Mouse (Mus musculus) gastrocnemius, postnatal 14 days (tissue): ENCODE measurements at regions not wholly inside any gene's neighbourhood (a gene's known extent, or its start where the extent isn't known, plus 50 kb on each side); places are given as distances from the start of the nearest gene placed in this dataset.

Experiments
- DNase-seq: peaks from one replicate; pipeline ENCODE4 v3.0.0; 2021; ENCODE audit warnings: mixed read lengths
- intact Hi-C: fragments of 180-260 bp; cut with DNase I; formaldehyde crosslinking; loops from one replicate; pipeline ENCODE4 v1.15.1; 2025; ENCODE audit warnings: low total_unique reads

DNA sequence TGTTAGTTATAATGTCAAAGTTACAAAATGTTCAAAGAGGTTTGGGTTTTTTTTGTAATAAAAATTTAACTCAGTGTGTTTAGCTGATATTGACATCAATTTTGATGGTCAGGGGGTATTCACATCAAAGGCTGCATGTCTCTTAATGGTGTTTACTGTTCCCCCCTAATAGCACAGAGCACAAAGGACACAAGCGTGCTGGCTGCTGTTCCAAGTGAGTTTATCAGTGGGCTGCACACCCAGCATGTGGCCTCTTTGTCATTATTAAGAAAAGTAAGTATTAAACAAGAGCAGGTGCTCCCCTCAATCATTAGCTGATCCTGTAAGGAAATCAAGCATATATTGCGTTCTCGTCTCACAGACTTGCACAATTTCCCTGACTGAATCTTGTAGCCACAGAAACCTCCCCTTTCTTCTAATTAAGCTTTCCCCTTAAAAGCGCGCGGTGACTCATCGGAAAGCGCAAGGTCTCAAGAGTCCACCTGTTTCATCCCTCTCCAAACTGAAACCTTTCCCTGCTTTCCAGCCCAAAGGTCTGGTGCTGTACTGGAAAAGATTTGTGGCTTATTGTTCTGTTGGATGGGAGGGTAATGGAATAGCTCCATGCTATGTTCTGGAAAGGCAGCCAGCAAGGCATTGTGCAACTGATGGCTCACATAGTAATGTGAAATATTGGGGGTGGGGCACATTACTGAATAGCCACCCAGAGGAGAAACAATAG, 276.8 kb downstream of the Qdpr start:
- peak; percentile 5 for DNase-seq
- intact Hi-C loops: no loop called here

DNA sequence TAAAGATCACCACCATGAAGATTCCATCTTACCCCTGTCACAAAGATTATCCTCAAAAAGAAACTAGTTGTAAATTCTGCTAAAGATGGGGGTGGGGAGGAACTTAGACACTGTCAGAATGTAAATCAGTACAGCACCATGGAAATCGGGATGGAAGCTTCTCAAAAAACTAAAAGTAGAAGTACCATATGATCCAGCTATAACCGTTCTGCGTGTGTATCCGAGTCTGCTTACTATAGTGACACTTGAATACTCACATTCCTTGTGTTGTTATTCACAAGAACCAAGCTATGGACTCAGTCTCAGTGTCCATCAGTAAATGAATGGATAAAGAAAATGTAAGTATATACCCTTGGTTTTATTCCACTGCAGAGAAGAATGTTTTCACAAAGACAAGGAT, 290.8 kb downstream of the Qdpr start:
- DNase-seq: no peak
- intact Hi-C loops: no loop called here

DNA sequence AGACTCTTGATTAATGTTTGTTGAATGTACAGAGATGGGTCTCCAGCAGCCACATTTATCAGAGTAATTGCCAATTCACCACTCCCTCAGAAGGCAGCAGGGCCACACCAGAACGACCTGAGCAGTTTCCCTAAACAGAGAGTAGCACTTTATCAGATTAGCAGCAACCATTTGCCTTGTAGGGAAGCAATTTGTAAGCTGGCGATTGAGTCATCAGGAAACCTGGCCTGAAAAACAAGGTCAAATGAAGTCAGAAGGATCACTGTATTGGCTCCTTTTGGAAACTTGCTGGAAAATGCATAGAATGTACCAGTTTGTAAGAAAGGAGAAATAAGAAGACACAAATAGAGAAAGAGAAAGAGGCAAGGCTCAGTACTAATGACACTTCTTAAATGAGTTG, 295.1 kb downstream of the Qdpr start:
- intact Hi-C loops: no loop called here

DNA sequence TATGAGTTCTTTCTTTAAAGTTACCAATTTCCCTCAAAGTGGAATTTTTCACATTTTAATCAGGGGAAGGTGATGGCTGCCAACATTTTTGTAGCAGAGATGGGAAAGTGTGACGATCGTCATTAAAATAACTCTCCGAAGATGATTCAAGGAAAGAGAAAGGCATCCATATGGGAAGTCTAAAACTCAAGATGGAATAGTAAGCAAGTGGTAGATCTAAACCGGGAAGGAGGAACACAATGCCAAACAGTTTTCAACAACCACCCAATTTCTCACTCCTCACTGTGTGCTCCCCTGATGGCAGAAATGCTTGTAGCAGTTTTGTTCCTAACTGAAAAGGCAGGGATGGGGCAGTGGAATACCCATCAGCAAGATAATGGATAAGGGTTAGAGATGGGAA, 305.9 kb downstream of the Qdpr start:
- intact Hi-C loops: no loop called here
- no peak for DNase-seq

More for the DNA sequence above, 295.1 kb downstream of the Qdpr start:
- no peak for DNase-seq

DNA sequence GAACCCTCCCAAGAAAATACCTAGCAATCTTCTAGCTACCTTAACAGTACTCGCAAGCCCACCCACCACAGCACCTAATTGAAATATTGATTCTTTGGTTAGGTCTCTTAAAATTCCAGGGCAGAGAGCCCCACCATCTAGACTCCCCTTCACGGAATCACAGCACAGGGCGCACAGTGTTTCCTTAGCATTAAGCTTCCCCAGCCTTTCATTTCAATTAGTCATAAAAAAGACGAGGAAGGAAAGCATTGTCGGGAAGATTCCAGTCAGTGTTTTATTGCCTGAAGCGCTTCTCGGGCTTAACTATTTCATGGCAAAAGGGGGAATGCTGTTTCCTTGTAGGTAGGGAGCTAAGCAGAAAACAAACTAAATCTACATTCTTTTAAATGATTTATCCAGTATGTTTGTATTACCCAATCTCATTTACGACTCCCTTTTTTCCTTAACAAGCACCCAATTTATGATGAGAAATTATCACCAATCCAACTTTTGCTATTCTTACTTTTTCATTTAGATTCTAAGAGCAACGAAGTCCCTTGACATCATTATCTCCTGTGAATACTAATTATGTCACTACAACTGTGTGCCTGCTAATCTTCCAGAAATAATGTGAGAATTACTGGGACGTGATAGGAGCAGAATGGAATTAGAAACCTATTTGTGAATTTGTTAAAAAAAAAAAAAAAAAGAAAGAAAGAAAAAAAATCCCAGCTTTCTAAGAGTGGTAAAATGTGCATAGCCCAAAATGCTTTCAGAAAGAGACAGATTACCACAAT, 312.6 kb downstream of the Qdpr start:
- DNase-seq: no peak
- intact Hi-C loops: no loop called here

DNA sequence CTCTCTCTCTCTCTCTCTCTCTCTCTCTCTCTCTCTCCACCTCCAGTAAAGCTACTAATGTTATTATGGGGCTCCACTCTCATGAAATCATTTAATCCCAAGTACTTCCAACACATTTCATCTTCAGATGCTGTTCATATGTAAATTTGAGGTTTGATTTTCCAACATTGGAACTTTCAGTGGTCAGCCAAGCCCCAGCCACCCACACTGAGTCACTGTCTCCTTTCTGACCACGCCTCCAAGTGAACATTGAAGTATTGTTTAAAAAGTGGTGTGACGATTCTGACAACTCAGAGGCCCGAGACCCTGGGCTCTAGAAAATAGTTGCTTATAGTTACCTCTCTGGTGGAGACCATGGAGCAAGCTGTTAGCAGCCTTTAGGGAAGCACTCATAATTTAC, 313.3 kb downstream of the Qdpr start:
- no peak for DNase-seq
- intact Hi-C loops: no loop called here

DNA sequence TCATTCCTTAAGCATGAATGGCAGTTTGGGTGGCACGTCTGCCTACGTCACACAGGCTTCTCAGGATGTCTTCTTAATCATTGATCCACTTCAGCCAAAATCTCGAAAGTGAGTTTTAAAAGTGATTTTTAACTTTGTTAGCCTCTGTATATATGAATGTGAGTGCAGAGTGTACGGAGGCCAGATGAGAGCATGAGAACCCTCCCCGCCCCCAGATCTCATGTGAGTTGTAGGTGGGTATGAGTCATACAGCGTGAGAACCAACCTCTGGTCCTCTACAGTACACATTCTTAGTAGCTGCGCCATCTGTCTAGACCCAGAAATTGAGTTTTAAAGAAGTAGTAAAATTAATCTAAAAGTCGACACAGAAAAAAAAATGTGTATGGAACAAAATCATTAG, 322.1 kb downstream of the Qdpr start:
- intact Hi-C loops: no loop called here
- DNase-seq: no peak

DNA sequence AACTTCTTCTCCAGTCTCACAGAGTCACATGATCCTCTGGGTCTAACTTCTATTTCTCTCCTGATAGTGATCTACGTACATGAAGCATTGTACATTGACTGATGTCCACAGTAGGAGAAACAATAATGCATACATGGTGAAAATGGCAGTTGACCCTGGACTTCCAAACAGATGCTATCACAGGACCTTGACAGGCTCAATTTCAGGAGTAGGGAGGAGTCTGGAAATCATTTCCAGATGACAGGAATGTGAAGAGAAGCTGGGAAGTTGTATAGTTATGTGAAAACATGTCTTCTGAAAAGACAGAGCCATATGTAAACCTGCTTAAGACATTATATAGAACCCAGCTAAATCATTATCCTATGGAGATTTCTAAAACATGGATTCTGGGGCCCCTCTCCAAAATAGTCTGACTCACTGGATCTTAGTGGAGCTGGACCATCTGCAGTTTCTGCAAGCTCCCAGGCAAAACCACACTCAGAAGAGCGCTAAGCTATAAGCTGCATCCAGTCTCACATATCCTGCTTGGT, 322.3 kb upstream of the Ldb2 start:
- no peak for DNase-seq
- intact Hi-C loops: no loop called here

DNA sequence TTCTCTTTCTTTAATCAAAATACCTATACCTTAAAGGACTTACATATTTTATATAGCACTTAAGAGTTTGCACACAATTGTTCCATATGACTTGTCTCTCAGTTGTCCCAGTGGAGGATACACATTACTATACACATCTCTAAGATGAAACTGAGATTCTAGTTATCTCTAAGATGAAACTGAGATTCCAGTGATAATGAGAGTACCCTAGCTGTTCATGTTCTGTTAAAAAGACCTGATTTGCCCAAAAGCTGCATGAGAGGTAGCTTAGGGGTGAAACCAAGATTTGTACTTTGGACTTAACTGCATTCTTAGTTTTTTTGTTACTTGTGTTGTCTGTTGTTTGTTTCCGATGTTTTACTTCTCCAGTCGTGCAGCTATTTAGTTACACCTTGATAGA, 320.3 kb upstream of the Ldb2 start:
- intact Hi-C loops: no loop called here
- DNase-seq: no peak

DNA sequence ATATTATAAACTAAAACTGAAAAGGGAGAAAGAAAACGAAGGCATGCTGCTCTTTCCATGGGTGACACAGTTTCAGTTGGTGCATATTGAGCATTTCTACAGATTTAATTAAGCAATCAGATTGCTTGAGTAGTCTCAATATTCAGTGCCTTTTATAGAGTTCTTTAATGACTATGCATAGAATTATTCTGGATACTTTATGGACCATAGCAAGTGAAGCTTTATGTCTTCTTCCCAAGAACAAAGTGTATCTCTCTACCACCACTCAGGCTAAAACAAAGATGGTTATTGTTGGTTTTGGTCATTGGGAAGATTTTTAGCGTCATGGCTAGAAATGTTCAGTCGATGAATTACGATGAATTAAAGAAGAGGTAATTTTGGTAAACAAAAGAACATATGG, 311.8 kb upstream of the Ldb2 start:
- intact Hi-C loops: no loop called here
- no peak for DNase-seq

DNA sequence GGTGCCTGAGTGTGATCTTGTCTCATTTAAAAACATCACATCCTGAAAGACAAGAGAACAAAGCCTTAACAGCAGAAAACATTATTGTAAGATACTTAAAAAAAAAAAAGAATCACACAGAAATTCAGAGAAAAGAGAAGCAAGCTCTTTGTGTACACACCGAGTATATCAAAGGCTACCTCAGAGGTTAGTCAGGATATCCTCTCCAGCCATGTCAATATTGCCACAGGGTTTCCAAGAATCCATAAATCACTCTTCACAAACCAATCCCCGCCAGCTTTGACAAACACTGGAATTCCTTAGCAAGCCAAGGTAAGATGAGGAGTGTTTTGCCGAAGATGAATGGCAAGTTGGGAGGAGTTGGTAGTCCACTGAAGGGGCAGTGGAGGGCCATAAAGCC, 311.3 kb upstream of the Ldb2 start:
- intact Hi-C loops: no loop called here
- no peak for DNase-seq

DNA sequence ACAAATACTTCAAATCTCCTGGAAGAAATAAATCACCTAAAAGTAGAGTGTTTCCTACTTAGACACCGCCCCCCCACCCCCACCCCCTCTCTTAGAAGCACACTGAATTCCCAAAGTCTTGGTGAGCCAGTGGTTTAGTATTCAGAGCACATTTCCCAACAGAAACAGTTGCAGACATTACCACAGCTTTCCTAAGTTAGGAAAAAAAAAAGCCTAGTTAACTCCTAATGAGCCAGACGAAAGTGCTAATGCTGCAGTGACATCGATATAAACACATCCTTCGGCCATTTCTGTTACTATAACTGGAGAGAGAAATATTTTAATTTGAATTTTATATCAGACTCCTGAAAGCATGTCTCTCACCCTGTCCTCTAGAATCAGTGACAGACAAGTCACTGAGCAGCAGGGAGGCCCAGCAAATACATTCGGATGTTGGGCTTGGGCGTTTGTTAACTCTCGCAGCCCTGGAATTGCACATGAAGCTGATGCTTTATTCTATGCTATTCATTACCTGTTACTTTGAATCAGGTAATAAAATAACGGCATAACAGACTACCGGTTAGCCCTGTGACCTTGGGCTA, 305.8 kb upstream of the Ldb2 start:
- DNase-seq: no peak
- intact Hi-C loops: no loop called here

DNA sequence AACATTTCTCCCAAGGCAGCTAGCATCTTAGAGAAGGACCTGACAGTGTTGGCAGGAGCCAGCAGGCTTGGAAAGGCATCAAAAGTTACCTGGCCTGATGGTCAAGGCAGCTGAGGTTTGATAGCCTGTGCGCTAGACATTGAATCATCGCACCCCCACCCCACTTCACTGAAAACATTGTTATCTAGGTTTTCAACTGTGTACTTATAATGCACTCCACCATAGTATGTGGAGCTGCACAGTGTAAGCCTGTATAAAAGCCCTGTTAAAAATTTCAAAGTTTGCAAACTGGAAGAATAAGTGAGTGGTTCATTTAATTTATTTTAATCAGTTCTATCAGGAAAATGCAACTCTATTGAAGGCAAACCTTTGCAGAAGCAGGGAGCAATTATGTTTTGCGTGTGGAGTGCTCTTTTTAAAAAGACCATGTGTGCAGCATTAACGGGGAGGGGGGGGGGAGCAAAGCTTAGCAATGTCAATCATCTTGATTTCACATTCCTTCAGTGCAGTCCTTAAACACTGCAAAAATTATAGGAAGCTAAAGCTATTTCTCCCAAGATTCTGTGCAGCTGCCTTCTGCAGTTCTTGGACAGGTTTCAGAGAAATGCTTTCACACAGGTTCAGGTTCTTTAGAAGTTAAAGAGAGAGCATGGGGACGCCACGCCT, 304.4 kb upstream of the Ldb2 start:
- intact Hi-C loops: no loop called here
- DNase-seq: no peak

DNA sequence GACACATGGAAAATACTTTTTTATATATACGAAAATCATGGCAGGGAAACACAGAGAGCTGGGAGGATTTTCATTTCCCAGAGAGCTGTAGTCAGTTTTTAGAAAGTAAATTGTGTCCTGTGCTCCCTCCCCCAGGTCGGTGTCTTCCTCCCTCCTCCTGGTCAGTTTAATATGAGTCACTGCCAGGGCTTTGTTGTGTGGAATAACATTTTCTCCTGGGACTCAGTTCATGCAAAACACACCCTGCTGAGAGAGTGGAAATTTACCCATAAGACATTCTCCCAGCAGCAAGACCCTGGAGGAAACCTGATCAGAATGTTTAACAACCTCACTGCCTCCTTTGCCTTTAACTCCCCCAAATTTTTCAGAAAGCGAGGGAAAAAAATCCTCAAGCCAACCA, 303.2 kb upstream of the Ldb2 start:
- intact Hi-C loops: no loop called here
- DNase-seq: no peak

DNA sequence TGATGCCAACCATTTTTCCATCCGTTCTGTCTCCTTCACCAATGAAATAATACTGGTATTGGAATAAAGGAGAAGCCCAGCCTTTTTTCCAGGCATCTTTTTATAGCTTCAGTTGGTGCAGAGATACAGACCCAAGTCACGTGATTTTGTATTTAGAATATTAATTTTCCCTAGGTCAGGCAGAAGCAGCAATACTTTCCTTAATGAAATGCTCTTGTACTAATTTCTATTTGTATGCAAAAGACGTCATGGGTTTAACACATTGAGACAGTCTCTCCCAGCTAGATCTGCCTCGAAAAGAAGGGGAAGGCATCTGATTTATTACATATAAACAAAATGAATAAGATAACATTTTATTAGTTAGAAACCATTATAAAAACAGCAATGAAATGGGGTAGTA, 302.3 kb upstream of the Ldb2 start:
- intact Hi-C loops: no loop called here
- DNase-seq: no peak

DNA sequence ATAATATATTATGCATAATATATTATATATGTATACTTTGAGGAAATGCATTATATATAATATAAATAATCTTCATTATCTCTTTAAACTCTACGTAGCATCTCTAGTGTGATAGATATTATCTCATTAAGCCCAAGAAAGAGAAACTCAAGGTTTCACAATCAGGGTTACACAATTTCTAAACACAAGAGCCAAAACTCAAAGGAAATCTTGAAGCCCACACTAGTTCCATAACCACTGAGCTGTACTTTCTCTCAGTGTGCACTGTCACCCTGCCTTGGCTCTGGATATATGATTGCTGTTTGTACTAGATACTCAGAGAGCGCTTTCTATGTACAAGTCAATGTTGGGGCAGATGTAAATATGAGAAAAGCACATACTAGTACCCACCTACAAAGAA, 299.6 kb upstream of the Ldb2 start:
- DNase-seq: no peak
- intact Hi-C loops: no loop called here

DNA sequence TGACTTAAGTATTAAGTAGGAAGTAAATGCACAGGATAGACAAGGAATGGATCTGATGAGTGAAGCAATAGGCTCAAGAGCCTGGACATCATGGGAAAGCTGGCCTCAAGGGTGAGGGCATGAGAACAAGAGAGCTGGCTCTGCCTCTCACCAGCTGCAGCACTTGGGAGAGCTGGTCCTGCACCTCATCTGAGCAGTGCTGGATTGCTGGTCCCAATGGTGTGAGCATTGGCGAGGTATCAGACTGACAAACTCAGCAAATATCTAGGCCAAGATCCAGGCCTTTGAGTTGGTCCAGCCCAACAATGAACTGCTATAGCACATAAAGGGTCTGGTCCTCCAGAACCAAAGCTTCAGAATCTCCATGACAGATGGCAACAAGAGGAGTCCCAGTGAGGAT, 298.5 kb upstream of the Ldb2 start:
- peak; percentile 27 for DNase-seq
- intact Hi-C loops: no loop called here

DNA sequence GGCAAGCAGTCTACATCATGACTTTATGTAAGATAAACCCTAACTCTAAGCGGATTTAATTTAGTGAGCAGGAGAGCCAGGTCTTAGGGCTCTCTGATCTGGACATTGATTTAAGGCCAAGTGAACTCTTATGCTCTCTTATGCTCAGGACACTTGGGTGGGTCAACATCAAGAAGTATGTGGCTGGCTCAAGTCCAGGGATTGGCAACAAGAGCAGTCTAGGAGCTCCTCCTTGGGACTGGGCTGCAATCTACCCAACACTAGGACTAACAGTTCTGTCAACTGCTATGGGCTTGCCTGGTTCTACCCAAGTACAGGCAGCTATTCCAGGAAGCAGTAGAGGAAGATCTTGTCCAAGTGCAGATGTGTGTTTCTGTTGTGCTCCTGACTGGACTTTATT, 285.3 kb upstream of the Ldb2 start:
- DNase-seq: no peak
- intact Hi-C loops: no loop called here

DNA sequence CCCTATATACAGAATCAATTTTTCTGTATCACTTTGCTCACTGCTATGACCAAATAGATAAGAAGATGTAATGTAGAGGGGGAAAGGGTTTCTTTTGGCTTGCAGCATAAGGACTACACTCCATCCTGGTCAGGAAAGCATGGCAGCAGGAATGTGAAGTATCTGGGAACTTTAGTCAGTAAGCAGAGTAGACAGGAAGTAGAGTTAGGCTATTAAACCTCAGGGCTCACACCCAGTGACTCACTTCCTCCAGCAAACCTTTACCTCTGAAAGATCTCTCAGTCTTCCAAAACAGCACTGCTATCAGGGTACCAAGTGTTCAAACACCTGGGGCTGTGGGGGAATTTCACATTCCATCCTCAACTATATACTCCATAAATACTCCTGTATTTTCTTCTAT, 283.1 kb upstream of the Ldb2 start:
- no peak for DNase-seq
- intact Hi-C loops: no loop called here

DNA sequence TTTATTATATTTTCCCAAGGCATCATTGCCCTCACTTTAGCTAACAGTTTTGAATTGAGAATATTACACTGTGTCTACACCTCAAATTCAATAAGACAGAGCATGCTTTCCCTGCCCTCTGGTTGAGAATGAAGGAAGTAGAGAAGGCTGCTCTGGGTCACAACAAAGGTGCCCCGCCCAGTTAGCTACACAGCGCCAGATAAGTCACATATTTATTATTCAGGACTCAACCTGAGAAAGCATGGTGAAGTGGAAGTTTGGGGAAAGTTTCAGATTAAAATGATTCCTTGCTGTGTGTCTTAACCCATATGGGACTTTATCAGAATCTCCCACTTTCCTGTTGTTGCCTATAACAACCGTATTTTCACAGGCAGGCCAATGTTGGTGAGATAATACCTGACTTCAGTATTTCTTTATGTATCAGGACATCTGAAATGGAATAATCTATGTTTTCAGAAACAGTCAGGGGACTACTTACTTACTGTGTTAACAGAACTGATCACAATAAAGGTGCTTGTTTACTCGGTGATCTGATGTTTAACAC, 276.9 kb upstream of the Ldb2 start:
- no peak for DNase-seq
- intact Hi-C loops: no loop called here
